Mouse (Mus musculus) inflammation-experienced regulatory T-cells, adult 6 months (primary cell): ENCODE measurements around the gene Pnpla7. TPM values are rescaled to one million over a fixed set of nuclear protein-coding genes. Genes with fewer than 3 reads are reported as not detected.
A peak's percentile ranks its signal among the peaks of the same experiment; 100 is the strongest.

ENCODE experiments used
- ATAC-seq: one replicate; pipeline ENCODE4 v1.8.0; 2017
- polyA plus RNA-seq, 3 experiments: library from polyadenylated mRNA; unstranded; fragments of 100-300 nt; shearing (Covaris generic); gene quantifications; one replicate each; pipeline ENCODE4 v1.2.1; 2017

Gene Pnpla7
- polyA plus RNA-seq, 3 experiments from 2014 or later = 50.7 to 80.7 (median 77.0) TPM

GRCm38 (mm10) chr2:24995332-24995731 is 19.5 kb downstream of the Pnpla7 start:
- no peak for ATAC-seq

GRCm38 (mm10) chr2:24996471-24996870 is 20.6 kb downstream of the Pnpla7 start:
- no peak for ATAC-seq

GRCm38 (mm10) chr2:25000544-25001235 is 24.9 kb downstream of the Pnpla7 start:
- ATAC-seq = no peak

- ATAC-seq = no peak
Observed at GRCm38 (mm10) chr2:25003946-25004786, 28.3 kb downstream of the Pnpla7 start.

- no peak for ATAC-seq
Observed at GRCm38 (mm10) chr2:25006767-25007166, 30.9 kb downstream of the Pnpla7 start.

GRCm38 (mm10) chr2:25008250-25008649 is 32.4 kb downstream of the Pnpla7 start:
- no peak for ATAC-seq

GRCm38 (mm10) chr2:25022678-25023077 is 46.8 kb downstream of the Pnpla7 start:
- ATAC-seq = no peak

- no peak for ATAC-seq
Observed at GRCm38 (mm10) chr2:25025109-25025508, 49.3 kb downstream of the Pnpla7 start.

GRCm38 (mm10) chr2:25034994-25035393 is 59.2 kb downstream of the Pnpla7 start:
- no peak for ATAC-seq

- ATAC-seq = no peak
Observed at GRCm38 (mm10) chr2:25040089-25040488, 64.3 kb downstream of the Pnpla7 start.

- ATAC-seq = no peak
Observed at GRCm38 (mm10) chr2:25050921-25051320, 75.1 kb downstream of the Pnpla7 start.

GRCm38 (mm10) chr2:25051450-25051849 is 75.6 kb downstream of the Pnpla7 start:
- no peak for ATAC-seq

GRCm38 (mm10) chr2:25053101-25053500 is 77.3 kb downstream of the Pnpla7 start:
- no peak for ATAC-seq

- ATAC-seq = peak; percentile 95
Observed at GRCm38 (mm10) chr2:25054221-25055067, 78.6 kb downstream of the Pnpla7 start, which contains the start of gene Nsmf. Gene Nsmf, plus strand, starts transcription at chr2:25054355.

- no peak for ATAC-seq
Observed at GRCm38 (mm10) chr2:25055068-25055405, 79.2 kb downstream of the Pnpla7 start.

GRCm38 (mm10) chr2:25055409-25056155 is 79.7 kb downstream of the Pnpla7 start:
- ATAC-seq = no peak

GRCm38 (mm10) chr2:25058926-25059325 is 83.1 kb downstream of the Pnpla7 start:
- ATAC-seq = no peak

- no peak for ATAC-seq
Observed at GRCm38 (mm10) chr2:25063523-25063922, 87.7 kb downstream of the Pnpla7 start.

- ATAC-seq = no peak
Observed at GRCm38 (mm10) chr2:25064285-25064684, 88.5 kb downstream of the Pnpla7 start.

- no peak for ATAC-seq
Observed at GRCm38 (mm10) chr2:25065537-25065936, 89.7 kb downstream of the Pnpla7 start.

- no peak for ATAC-seq
Observed at GRCm38 (mm10) chr2:25066552-25066951, 90.7 kb downstream of the Pnpla7 start.

GRCm38 (mm10) chr2:25069537-25069936 is 93.7 kb downstream of the Pnpla7 start:
- no peak for ATAC-seq
